Mouse (Mus musculus): Measurements from ENCODE around the gene Krt80. TPM values are rescaled to one million over a fixed set of nuclear protein-coding genes. Genes with fewer than 3 reads are reported as not detected.

The Krt80 gene
- polyA plus RNA-seq, 1 experiment from 2014 or later: 6.9 TPM

DNA sequence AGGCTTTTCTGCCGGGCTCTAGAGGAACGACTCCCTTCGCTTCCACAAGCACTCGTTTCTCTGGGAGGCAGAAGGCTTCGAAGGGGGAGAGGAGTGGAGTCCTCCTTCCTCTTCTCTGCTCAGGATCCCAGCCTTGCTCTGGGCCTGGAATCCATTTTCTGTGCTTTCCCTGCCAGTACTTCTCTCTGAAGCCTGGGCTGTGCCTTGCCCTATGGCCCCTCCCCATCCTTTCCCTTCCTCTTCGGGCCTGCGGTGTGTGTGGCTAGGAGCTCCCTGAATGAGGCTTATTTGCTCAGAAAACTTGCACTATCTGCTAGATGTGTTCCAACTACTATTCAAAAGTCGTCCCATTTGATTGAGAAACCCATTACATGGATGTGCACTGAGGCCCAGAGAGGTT is 2.5 kb downstream of the Krt80 start:
- Histone ChIP-seq H3K9ac (ENCODE audit: low read length) (peak overlapping the region; percentile 42; the same call in 1 of the 2 replicates), H3K4me1 (ENCODE audit: control insufficient read depth in 2 of 2, insufficient read depth in 2 of 2, low read length in 2 of 2) (peaks cover 64 to 75% of the 10 kb centered on the region in 2 experiments)

DNA sequence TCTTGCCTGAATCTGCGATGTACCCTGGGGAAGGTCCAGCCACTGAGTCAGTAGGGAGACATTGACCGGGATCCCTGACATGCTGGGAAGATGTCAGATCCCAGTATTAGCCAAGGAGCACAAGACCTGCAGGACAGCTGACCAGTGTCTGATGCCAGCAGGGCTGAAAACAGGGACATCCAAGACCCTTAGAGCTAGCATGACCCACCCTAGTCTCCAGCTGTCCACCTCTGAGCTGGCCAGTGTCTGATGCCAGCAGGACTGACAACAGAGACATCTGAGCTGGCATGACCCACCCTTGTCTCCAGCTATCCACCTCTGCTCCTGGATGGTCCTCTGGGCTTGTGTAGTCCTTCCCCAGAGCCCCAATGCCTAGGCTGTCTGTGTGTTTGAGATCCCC is 3.0 kb downstream of the Krt80 start:
- WGBS: 62% methylated on average over 2 of the region's 2 CpGs
- Histone ChIP-seq H3K9me3 (ENCODE audit: control insufficient read depth, low read length) (no peaks in the 10 kb centered on the region), H3K27ac (replicated peaks in 1 of 2; ENCODE audit: control insufficient read depth in 1 of 2, insufficient read depth in 1 of 2, low read depth in 2 of 2, low read length in 2 of 2) (peak overlapping the region in 1 of 2 experiments; percentile 2; a peak in 1 of 4 replicates), H3K9ac (ENCODE audit: low read length) (peak overlapping the region; percentile 42), H3K36me3 (ENCODE audit: control insufficient read depth, insufficient read depth, low read length) (0 out of 2 replicates have a peak, but pooled peaks cover 4% of the 10 kb centered on the region), H3K4me3 (ENCODE audit: control insufficient read depth in 1 of 2, insufficient read depth in 1 of 2, low read depth in 1 of 2, low read length in 2 of 2) (no peak overlapping the region), H3K4me2 (ENCODE audit: low read length) (no peak overlapping the region), H3K27me3 (ENCODE audit: control insufficient read depth, insufficient read depth, low read length) (no peaks in the 10 kb centered on the region), H3K4me1 (ENCODE audit: control insufficient read depth in 2 of 2, insufficient read depth in 2 of 2, low read length in 2 of 2) (peaks cover 58 to 69% of the 10 kb centered on the region in 2 experiments)
- no peak for ATAC-seq (ENCODE audit: insufficient number of reproducible peaks, insufficient read depth, low FRiP score, low read depth)

More for the DNA sequence above, 2.5 kb downstream of the Krt80 start:
- Histone ChIP-seq H3K36me3 (ENCODE audit: control insufficient read depth, insufficient read depth, low read length) (0 out of 2 replicates have a peak, but pooled peaks cover 4% of the 10 kb centered on the region), H3K27ac (replicated peaks in 1 of 2; ENCODE audit: control insufficient read depth in 1 of 2, insufficient read depth in 1 of 2, low read depth in 2 of 2, low read length in 2 of 2) (no peak overlapping the region), H3K4me2 (ENCODE audit: low read length) (no peak overlapping the region), H3K4me3 (ENCODE audit: control insufficient read depth in 1 of 2, insufficient read depth in 1 of 2, low read depth in 1 of 2, low read length in 2 of 2) (no peak overlapping the region), H3K9me3 (ENCODE audit: control insufficient read depth, low read length) (no peaks in the 10 kb centered on the region), H3K27me3 (ENCODE audit: control insufficient read depth, insufficient read depth, low read length) (no peaks in the 10 kb centered on the region)
- ATAC-seq (ENCODE audit: insufficient number of reproducible peaks, insufficient read depth, low FRiP score, low read depth): no peak
- 81% methylated on average over 8 of the region's 8 CpGs for WGBS

DNA sequence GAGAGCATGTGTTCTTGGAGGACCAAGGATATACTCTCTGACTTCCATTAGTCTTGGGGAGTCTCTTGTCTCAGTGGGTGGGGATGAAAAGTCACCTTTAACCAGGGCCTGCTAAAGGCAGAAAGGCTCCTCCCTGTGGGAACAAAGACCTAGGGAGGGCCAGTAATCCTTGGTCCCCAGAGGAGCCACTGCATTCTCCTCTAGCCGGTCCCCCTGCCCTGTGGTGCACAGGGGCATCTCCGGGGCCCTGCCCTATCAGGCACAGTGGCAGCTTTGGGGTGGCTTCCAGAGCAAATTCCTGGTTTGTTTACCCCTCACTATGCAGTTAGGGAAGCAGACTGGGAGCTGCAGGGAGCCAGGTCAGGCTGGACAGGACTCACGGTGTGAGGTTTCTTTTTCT is 3.5 kb downstream of the Krt80 start:
- H3K27me3 ChIP-seq (ENCODE audit: control insufficient read depth, insufficient read depth, low read length): no peaks in the 10 kb centered on the region
- H3K9me3 ChIP-seq (ENCODE audit: control insufficient read depth, low read length): no peaks in the 10 kb centered on the region
- 0 out of 2 replicates have a peak, but pooled peaks cover 4% of the 10 kb centered on the region for H3K36me3 ChIP-seq (ENCODE audit: control insufficient read depth, insufficient read depth, low read length)
- no peak for ATAC-seq (ENCODE audit: insufficient number of reproducible peaks, insufficient read depth, low FRiP score, low read depth)
- H3K4me3 ChIP-seq (ENCODE audit: control insufficient read depth in 1 of 2, insufficient read depth in 1 of 2, low read depth in 1 of 2, low read length in 2 of 2): no peak overlapping the region
- WGBS: 48% methylated on average over 3 of the region's 3 CpGs
- H3K4me2 ChIP-seq (ENCODE audit: low read length): no peak overlapping the region
- peaks cover 54 to 65% of the 10 kb centered on the region in 2 experiments for H3K4me1 ChIP-seq (ENCODE audit: control insufficient read depth in 2 of 2, insufficient read depth in 2 of 2, low read length in 2 of 2)
- H3K27ac ChIP-seq (replicated peaks in 1 of 2; ENCODE audit: control insufficient read depth in 1 of 2, insufficient read depth in 1 of 2, low read depth in 2 of 2, low read length in 2 of 2): peak overlapping the region in 1 of 2 experiments; percentile 2; a peak in 2 of 4 replicates
- H3K9ac ChIP-seq (ENCODE audit: low read length): peak overlapping the region; percentile 42

DNA sequence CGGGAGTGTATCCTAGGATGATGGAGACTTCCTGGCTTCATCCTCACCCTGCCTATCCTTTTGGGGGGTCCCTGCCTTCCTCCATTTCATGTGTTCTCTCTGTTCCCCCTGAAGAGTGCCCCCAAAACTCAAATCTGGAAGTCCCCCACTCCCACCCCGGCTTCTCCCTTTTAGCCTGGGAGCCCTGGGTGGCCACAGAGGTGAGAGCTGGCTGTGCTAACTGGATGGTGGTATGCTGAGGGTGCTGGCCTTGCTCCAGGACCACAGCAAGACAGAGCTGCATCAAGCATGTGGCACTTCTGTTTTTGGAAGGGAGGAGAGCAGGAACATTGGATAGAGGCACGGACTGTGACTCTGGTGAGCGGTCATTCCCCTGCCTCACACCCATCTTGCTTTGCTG is 4.2 kb downstream of the Krt80 start:
- Histone ChIP-seq H3K27me3 (ENCODE audit: control insufficient read depth, insufficient read depth, low read length) (no peaks in the 10 kb centered on the region), H3K4me1 (ENCODE audit: control insufficient read depth in 2 of 2, insufficient read depth in 2 of 2, low read length in 2 of 2) (peaks cover 47 to 57% of the 10 kb centered on the region in 2 experiments), H3K4me2 (ENCODE audit: low read length) (no peak overlapping the region), H3K36me3 (ENCODE audit: control insufficient read depth, insufficient read depth, low read length) (peaks cover 4% of the 10 kb centered on the region; the same call in 1 of the 2 replicates), H3K4me3 (ENCODE audit: control insufficient read depth in 1 of 2, insufficient read depth in 1 of 2, low read depth in 1 of 2, low read length in 2 of 2) (no peak overlapping the region), H3K27ac (replicated peaks in 1 of 2; ENCODE audit: control insufficient read depth in 1 of 2, insufficient read depth in 1 of 2, low read depth in 2 of 2, low read length in 2 of 2) (peak overlapping the region in 1 of 2 experiments; percentile 2; a peak in 1 of 4 replicates), H3K9me3 (ENCODE audit: control insufficient read depth, low read length) (no peaks in the 10 kb centered on the region), H3K9ac (ENCODE audit: low read length) (no peak overlapping the region)
- ATAC-seq (ENCODE audit: insufficient number of reproducible peaks, insufficient read depth, low FRiP score, low read depth): no peak
- WGBS: 40% methylated on average over 4 of the region's 4 CpGs

DNA sequence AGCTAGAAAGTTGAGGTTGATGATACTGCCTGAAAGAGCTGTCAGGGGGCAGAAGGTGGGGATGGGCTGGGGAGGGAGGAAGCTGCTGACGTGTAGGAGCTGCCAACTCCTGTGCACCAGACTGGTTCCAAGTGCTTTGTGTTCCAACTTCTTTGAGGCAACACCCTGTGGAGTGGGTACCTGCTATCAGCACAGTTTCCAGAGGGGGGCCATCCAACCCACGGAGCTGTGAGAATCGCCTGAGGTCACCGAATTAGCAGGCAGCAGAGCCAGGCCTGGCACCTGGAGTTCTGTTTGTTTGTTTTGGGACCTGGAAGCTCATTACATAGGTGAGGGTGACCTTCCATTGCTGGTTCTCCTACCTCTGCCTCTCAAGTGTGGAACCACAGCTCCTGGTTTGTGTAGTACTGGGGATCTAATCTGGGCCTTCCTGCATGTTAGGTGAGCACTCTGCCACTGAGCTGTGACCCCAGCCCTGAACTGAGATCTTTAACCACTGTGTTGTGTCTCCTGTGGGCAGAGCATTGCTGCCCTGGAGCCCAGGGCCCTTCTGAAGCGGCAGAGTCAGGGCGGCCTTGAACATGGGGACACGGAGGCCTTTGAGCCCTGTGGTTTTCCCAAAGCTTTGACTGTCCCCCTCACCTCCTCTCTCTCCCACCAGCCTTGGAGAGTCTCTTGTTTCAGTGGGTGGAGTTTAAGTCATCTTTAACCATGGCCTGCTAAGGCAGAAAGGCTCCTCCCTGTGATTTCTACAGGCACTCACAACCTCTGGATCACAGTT is 4.9 kb downstream of the Krt80 start:
- Histone ChIP-seq H3K27me3 (ENCODE audit: control insufficient read depth, insufficient read depth, low read length) (no peaks in the 10 kb centered on the region), H3K9ac (ENCODE audit: low read length) (no peak overlapping the region), H3K36me3 (ENCODE audit: control insufficient read depth, insufficient read depth, low read length) (peaks cover 4% of the 10 kb centered on the region; the same call in 1 of the 2 replicates), H3K4me3 (ENCODE audit: control insufficient read depth in 1 of 2, insufficient read depth in 1 of 2, low read depth in 1 of 2, low read length in 2 of 2) (no peak overlapping the region), H3K27ac (replicated peaks in 1 of 2; ENCODE audit: control insufficient read depth in 1 of 2, insufficient read depth in 1 of 2, low read depth in 2 of 2, low read length in 2 of 2) (0 out of 4 replicates have a peak overlapping the region, but pooled peaks of 1 of the 2 experiments have one; percentile 1), H3K9me3 (ENCODE audit: control insufficient read depth, low read length) (no peaks in the 10 kb centered on the region), H3K4me2 (ENCODE audit: low read length) (no peak overlapping the region), H3K4me1 (ENCODE audit: control insufficient read depth in 2 of 2, insufficient read depth in 2 of 2, low read length in 2 of 2) (peaks cover 43 to 52% of the 10 kb centered on the region in 2 experiments)
- 56% methylated on average over 7 of the region's 7 CpGs for WGBS
- no peak for ATAC-seq (ENCODE audit: insufficient number of reproducible peaks, insufficient read depth, low FRiP score, low read depth)

DNA sequence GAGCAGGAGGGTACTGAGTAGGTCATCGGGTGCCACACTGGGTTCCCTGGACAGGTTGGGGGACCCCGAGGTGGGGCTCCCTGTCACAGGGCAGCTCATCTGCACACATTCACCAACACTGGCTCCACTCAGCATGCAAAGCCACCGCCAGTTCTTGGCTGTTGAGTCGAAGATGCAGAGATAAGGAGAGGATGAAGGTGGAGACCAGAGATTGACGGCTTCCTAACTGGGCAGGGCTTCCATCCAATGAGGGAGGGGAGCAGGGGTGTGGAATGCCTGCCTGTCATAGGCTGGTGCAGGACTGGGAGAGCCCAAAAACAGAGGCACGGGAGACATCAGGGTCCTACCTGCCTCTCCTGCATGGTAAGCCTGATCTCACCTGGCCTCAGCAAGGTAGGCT is 5.5 kb downstream of the Krt80 start:
- H3K4me2 ChIP-seq (ENCODE audit: low read length): no peak overlapping the region
- peaks cover 4% of the 10 kb centered on the region; the same call in 1 of the 2 replicates for H3K36me3 ChIP-seq (ENCODE audit: control insufficient read depth, insufficient read depth, low read length)
- no peaks in the 10 kb centered on the region for H3K27me3 ChIP-seq (ENCODE audit: control insufficient read depth, insufficient read depth, low read length)
- no peak overlapping the region for H3K9ac ChIP-seq (ENCODE audit: low read length)
- no peak overlapping the region for H3K27ac ChIP-seq (replicated peaks in 1 of 2; ENCODE audit: control insufficient read depth in 1 of 2, insufficient read depth in 1 of 2, low read depth in 2 of 2, low read length in 2 of 2)
- H3K4me1 ChIP-seq (ENCODE audit: control insufficient read depth in 2 of 2, insufficient read depth in 2 of 2, low read length in 2 of 2): peaks cover 36 to 46% of the 10 kb centered on the region in 2 experiments
- no peak for ATAC-seq (ENCODE audit: insufficient number of reproducible peaks, insufficient read depth, low FRiP score, low read depth)
- H3K4me3 ChIP-seq (ENCODE audit: control insufficient read depth in 1 of 2, insufficient read depth in 1 of 2, low read depth in 1 of 2, low read length in 2 of 2): no peak overlapping the region
- no peaks in the 10 kb centered on the region for H3K9me3 ChIP-seq (ENCODE audit: control insufficient read depth, low read length)
- WGBS: 42% methylated on average over 6 of the region's 6 CpGs

DNA sequence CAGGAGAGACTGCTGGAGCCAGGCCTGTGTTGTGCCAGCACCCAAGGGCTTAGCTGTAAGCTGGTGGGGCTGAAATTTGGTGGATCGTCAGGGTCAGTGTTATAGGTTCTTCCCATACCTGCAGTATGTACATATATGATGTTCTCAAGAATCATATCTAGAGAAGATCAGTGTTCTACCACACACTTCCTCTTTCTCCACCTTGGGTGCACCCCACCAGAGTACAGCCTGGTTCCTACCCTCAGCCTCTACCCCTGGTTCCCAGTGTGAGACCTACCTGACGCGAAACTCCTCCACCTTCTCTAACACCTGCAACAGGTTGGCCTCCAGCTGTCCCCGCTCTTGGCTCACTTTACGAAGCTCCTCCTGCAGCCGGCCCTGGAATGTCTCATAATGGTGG is 6.0 kb downstream of the Krt80 start:
- Histone ChIP-seq H3K27me3 (ENCODE audit: control insufficient read depth, insufficient read depth, low read length) (no peaks in the 10 kb centered on the region), H3K27ac (replicated peaks in 1 of 2; ENCODE audit: control insufficient read depth in 1 of 2, insufficient read depth in 1 of 2, low read depth in 2 of 2, low read length in 2 of 2) (no peak overlapping the region), H3K4me2 (ENCODE audit: low read length) (no peak overlapping the region), H3K36me3 (ENCODE audit: control insufficient read depth, insufficient read depth, low read length) (peaks cover 4% of the 10 kb centered on the region; the same call in 1 of the 2 replicates), H3K9ac (ENCODE audit: low read length) (no peak overlapping the region), H3K4me1 (ENCODE audit: control insufficient read depth in 2 of 2, insufficient read depth in 2 of 2, low read length in 2 of 2) (peaks cover 31 to 41% of the 10 kb centered on the region in 2 experiments), H3K4me3 (ENCODE audit: control insufficient read depth in 1 of 2, insufficient read depth in 1 of 2, low read depth in 1 of 2, low read length in 2 of 2) (no peak overlapping the region), H3K9me3 (ENCODE audit: control insufficient read depth, low read length) (no peaks in the 10 kb centered on the region)
- ATAC-seq (ENCODE audit: insufficient number of reproducible peaks, insufficient read depth, low FRiP score, low read depth): no peak
- WGBS: 87% methylated on average over 6 of the region's 6 CpGs

Measured in heart, embryonic 14.5 days (tissue).